Mouse (Mus musculus): ENCODE results near the gene Nadk2. TPM values are rescaled to one million over a fixed set of nuclear protein-coding genes. Genes with fewer than 3 reads are reported as not detected.

Gene Nadk2
- total RNA-seq, 4 experiments from 2014 or later, result 66.3 to 80.1 (median 74.6) TPM

GRCm38 (mm10) chr15:9087895-9088682, 17.0 kb downstream of the Nadk2 start:
- DNase-seq, result no peak

GRCm38 (mm10) chr15:9088683-9089072, 17.6 kb downstream of the Nadk2 start:
- DNase-seq, result no peak

DNA sequence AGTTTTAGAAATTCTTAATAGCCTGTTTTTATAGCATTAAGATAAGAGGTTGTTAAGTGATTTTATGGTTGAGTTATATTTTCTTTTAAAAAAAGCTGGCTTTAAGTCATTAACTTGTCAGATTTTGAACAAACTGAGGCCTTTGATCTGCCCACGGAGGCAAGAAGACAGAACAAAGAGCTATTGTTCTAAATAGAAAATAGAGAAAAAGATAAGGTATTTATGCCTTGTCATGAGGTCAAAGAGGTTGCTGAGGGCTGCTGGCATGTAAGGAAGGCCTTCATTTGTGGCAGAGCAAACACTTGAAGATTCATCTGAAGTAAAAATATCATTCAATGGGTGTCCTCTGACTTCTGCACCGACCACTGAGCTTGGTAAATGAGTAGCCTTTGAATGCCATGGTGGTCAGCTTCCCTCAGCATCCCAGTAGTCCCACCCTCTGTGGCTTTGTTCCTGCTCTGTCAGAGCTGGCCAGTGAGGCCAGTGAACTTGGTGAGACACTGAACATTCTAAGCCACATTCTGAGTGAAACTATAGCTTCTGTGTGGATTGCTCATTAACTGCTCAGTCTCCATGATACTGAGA, 18.2 kb downstream of the Nadk2 start:
- no peak for DNase-seq

DNA sequence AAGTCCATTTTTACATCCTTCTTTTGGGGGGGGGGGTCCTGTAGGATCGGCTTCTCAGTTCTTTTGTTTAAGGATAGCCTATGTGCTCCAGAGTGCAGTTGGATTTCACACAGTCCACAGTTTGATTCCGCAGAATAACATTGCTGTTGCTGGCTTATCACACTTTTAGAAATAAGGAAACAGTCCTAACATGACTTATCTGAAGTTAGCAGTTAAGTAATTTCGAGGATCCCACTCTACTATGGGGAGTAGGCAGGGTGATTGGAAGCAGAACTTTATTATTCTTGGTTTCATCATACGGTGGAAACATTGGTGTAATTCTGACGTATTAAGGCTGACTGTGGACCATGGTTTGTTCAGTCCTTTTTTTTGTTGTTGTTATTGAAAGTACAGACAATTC, 19.6 kb downstream of the Nadk2 start:
- DNase-seq, result no peak

DNA sequence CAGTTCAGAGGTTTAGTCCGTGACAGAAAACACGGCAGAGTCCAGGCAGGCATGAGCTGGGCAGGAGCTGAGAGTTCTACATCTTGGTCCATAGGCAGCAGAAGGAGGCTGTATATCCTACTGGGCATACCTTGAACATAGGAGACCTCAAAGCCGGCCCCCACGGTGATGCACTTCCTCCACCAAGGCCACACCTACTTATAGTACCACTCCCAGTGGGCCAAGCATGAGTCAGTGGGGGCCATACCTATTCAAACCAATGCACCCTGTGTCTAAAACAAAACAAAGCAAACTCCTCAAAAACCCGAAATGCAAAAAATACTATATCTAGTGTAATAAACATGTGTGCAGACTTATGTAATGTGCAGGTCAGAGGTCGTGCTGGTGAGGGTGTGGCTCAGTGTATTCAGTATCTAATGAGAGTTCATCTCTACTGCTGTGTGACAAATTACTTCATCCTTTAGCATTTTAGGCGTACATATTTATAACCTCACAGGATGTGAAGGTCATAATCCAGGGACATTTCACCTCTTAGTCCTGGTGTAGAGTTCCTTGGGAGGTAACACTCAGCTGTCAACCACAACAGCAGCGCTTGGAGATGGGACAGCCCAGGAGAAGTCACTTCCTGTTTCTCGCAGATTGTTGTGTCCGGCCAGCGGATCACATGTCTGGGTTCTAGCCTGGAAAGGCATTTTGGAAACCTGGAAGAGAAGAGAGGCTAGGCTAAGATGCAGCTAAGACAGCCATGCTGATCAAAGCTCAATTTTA, 22.7 kb downstream of the Nadk2 start:
- DNase-seq, result no peak

- DNase-seq, result no peak
These were observed 23.3 kb downstream of the Nadk2 start for GRCm38 (mm10) chr15:9094366-9094750.

- no peak for DNase-seq
These were observed 25.8 kb downstream of the Nadk2 start for GRCm38 (mm10) chr15:9096865-9097264.

- no peak for DNase-seq
These were observed 29.5 kb downstream of the Nadk2 start for GRCm38 (mm10) chr15:9100446-9101077.

DNA sequence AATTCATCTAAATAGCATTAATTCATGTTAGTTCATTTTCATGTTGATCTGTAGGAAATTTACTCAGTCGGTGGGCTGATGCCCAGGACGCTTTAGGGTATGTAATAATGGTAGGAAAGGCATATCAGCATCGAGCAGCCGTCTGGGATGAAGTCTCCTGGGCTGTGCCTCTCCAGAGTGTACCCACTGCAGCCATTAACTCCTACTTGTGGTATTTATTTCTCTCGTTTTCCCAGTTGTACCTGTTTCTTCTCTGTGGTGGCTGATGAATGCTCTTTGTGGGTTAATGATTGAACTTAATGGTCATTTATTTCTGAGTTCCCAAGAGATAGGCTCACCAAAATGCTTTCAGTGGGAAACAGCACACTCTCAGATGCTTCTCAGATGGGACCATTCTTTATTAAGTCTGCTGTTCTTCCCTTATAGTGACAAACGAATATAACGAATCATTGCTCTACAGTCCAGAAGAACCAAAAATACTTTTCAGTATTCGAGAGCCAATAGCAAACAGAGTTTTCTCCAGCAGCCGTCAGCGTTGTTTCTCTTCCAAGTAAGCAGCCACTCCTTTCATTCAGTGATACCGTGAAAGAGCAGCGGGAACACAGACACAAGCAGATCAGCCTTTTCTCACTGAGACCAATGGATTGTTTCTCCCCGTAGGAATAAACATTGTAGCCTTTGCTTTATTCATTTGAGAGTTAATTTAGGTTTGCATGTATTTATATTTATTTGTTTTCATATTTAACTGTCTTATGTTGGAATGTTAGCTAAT, 35.4 kb downstream of the Nadk2 start:
- DNase-seq, result no peak

- DNase-seq, result no peak
These were observed 39.7 kb downstream of the Nadk2 start for GRCm38 (mm10) chr15:9110526-9111347.

GRCm38 (mm10) chr15:9111648-9112047, 40.6 kb downstream of the Nadk2 start:
- DNase-seq, result no peak

DNA sequence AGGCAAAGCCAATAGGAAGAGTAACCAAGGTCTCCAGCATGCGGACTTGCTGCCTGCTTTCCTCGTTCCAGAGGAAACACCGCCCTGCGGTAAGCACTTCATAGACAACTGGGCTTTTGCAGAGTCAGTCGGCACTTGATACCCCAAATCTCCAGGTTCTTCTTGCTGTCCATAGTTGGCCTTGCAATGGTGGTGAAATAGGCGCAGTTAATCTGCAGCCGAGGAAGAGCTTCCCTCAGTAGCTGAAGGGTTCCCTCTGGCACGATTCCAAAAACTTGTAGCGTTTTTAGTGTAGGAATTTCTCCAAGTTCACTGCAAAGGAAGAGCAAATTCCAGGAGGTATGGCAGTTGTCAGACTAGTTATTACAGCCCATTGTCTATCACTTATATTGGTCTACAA, 42.5 kb downstream of the Nadk2 start:
- DNase-seq, result no peak

- no peak for DNase-seq
These were observed 43.1 kb downstream of the Nadk2 start for GRCm38 (mm10) chr15:9114131-9114530.

GRCm38 (mm10) chr15:9114599-9114998, 43.5 kb downstream of the Nadk2 start:
- DNase-seq, result no peak

DNA sequence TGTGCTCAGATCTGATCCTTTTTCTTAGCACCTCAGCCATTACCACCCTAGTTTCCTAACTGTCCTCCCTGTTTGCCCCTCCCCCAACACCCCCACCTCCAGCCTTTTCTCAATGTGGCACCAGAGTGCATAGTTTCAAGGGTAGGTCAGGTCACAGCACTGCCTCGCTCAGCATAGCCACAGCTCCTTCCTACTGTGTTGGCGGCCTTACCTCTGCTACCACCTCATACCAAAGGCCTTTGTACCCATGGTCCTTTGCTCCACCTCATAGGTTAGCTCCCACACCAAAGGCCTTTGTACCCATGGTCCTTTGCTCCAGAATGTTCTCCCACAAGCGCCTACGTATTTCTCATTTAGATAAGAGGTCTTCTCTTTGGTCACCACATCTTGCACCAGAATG, 47.8 kb downstream of the Nadk2 start:
- DNase-seq, result no peak

DNA sequence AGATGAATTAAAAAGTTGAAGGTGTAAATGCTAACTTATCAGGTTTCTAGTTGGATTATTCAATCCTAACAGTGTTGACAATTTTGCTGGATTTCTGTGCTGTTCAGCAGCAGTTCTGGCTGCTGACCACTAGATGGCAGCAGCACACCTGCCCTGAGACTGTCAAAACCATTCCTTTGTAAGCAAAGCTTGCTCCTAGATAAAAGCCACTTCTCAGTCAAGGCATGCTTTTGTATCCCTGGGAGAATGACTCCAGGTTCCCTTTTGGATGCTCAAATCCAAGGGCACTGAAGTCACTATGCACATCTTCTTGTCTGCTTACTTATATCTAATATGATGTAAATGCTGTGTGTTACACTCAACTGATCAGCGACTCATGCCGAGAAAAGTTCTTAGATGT, 49.0 kb downstream of the Nadk2 start:
- peak; percentile 26 for DNase-seq

- DNase-seq, result no peak
These were observed 51.9 kb downstream of the Nadk2 start for GRCm38 (mm10) chr15:9122989-9123388.

DNA sequence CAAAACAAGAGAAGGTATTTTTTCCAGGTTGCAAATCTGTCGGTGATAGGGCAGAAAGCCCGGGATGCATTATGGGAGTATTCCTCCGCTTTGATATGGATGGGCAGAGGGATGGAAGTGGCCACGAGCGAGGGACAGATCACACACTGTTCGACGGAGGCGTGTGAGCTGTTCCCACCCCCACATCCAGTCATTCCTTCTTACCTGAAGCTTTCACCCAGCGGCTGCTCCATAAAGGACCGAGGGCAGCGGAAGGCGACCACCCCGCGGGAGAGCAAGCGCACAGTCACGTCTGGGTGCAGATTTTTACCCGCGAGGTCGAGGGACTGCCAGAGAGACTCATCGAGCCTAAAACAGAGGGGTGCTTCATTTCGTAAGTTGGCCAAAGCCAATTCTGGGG, 53.8 kb downstream of the Nadk2 start:
- no peak for DNase-seq

GRCm38 (mm10) chr15:9127051-9127791, 56.2 kb downstream of the Nadk2 start:
- no peak for DNase-seq

GRCm38 (mm10) chr15:9130772-9131498, 59.9 kb downstream of the Nadk2 start:
- DNase-seq, result no peak

Data from adrenal gland, adult 8-10 months (tissue).